ENCODE assay signal across 8 mouse cellular contexts in the genomic region with DNA sequence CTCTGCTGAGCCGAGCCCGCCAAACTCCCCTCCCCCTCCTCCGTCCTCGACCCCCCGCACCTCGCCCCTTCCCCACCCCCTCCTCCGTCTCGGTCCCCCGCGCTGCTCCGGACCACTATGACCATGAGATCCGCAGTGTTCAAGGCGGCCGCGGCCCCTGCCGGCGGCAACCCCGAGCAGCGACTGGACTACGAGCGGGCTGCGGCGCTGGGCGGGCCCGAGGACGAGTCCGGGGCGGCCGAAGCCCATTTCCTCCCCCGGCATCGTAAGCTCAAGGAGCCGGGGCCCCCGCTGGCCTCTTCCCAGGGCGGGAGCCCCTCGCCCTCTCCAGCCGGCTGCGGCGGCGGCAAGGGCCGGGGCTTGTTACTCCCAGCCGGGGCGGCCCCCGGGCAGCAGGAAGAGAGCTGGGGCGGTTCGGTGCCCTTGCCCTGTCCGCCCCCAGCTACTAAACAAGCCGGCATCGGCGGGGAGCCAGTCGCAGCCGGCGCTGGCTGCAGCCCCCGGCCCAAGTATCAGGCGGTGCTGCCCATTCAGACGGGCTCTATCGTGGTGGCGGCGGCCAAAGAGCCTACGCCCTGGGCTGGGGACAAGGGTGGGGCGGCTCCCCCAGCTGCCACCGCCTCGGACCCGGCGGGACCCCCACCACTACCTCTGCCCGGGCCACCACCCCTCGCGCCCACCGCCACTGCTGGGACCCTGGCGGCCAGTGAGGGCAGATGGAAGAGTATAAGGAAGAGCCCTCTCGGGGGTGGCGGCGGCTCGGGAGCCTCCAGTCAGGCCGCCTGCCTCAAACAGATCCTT. TPM values are rescaled to one million over a fixed set of nuclear protein-coding genes. Genes with fewer than 3 reads are reported as not detected.
DNase-seq lines count a peak whose midpoint lies in the region; ATAC-seq and TF ChIP-seq lines count a peak whose summit lies in the region.

No protein-coding gene starts in this region.

- TF ChIP-seq POLR2A in olfactory bulb, adult 2 months (IDR thresholded peaks at IDR 0.05; ENCODE audit: insufficient read depth, low read depth, low read length), result 0 out of 2 replicates have a peak, but pooled peaks have one; percentile 4

- H3K36me3 ChIP-seq in intestine, embryonic 15.5 days, result peaks cover 19% of the 10 kb centered on the region
- peaks cover 18% of the 10 kb centered on the region for H3K36me3 ChIP-seq in liver, postnatal 0 days (replicated peaks; ENCODE audit: insufficient read depth, low read length)

- H3K27ac ChIP-seq in intestine, embryonic 15.5 days, result peak overlapping the region; percentile 100
- peak overlapping the region; percentile 99 for H3K27ac ChIP-seq in liver, postnatal 0 days (ENCODE audit: low read depth)
- H3K27ac ChIP-seq in olfactory bulb, adult 2 months (ENCODE audit: insufficient read depth, low read depth, low read length), result peak overlapping the region; percentile 81

- WGBS in intestine, embryonic 15.5 days, result under 1% methylated on average over 72 of the region's 74 CpGs
- 1% methylated on average over 34 of the region's 74 CpGs for WGBS in liver, postnatal 0 days (ENCODE audit: insufficient replicate concordance)
- under 1% methylated on average over 72 of the region's 74 CpGs for WGBS in olfactory bulb, adult 2 months

- TF ChIP-seq CTCF in liver, postnatal 0 days (IDR thresholded peaks at IDR 0.05; ENCODE audit: low read depth), result peak; percentile 35
- 0 out of 2 replicates have a peak, but pooled peaks have one; percentile 13 for TF ChIP-seq CTCF in olfactory bulb, adult 2 months (IDR thresholded peaks at IDR 0.05; ENCODE audit: insufficient read depth, low read depth, low read length)

- peak; percentile 50 for DNase-seq in right cerebral cortex, postnatal 4 days
- no peak for DNase-seq in right cerebral cortex, postnatal 36 days (ENCODE audit: low spot score in 2 of 2)
- peak; percentile 57 for DNase-seq in cerebellum, adult 8-10 months
- peak; percentile 65 for DNase-seq in gastrocnemius, postnatal 10 days
- DNase-seq in liver, postnatal 0 days, result peak; percentile 72
- no peak for DNase-seq in ovary, postnatal 14 days (ENCODE audit: low spot score)

- no peaks in the 10 kb centered on the region for H3K9me3 ChIP-seq in intestine, embryonic 15.5 days
- no peaks in the 10 kb centered on the region for H3K9me3 ChIP-seq in liver, postnatal 0 days (ENCODE audit: low read length)

- H3K9ac ChIP-seq in intestine, embryonic 15.5 days, result peak overlapping the region; percentile 99
- H3K9ac ChIP-seq in liver, postnatal 0 days (replicated peaks), result peak overlapping the region; percentile 99

- no peaks in the 10 kb centered on the region for H3K27me3 ChIP-seq in intestine, embryonic 15.5 days (replicated peaks)
- H3K27me3 ChIP-seq in liver, postnatal 0 days (ENCODE audit: insufficient read depth, low read length), result no peaks in the 10 kb centered on the region

- peak; percentile 57 for ATAC-seq in intestine, embryonic 15.5 days
- ATAC-seq in liver, postnatal 0 days, result peak; percentile 64

- peak overlapping the region; percentile 88 for H3K4me3 ChIP-seq in intestine, embryonic 15.5 days (replicated peaks)
- H3K4me3 ChIP-seq in liver, postnatal 0 days (ENCODE audit: low read depth, low read length), result peak overlapping the region; percentile 99
- peak overlapping the region; percentile 62 for H3K4me3 ChIP-seq in olfactory bulb, adult 2 months (ENCODE audit: insufficient read depth, low read depth, low read length)

- H3K4me2 ChIP-seq in intestine, embryonic 15.5 days (replicated peaks), result peak overlapping the region; percentile 88
- H3K4me2 ChIP-seq in liver, postnatal 0 days (ENCODE audit: low read depth, low read length), result peak overlapping the region; percentile 96

- peaks cover 23% of the 10 kb centered on the region for H3K4me1 ChIP-seq in intestine, embryonic 15.5 days (replicated peaks)
- H3K4me1 ChIP-seq in liver, postnatal 0 days (ENCODE audit: insufficient read depth), result peaks cover 24% of the 10 kb centered on the region
- H3K4me1 ChIP-seq in olfactory bulb, adult 2 months (ENCODE audit: control insufficient read depth, insufficient read depth, low read length), result peaks cover 8% of the 10 kb centered on the region

- TF ChIP-seq EP300 in liver, postnatal 0 days (IDR thresholded peaks at IDR 0.05; ENCODE audit: low read depth), result no peak

RNA-seq across cellular contexts. Expression of a gene that starts 0.6 kb away (rescaled TPM):
- total RNA-seq in gastrocnemius, postnatal 10 days (2021), result 10 to 100 TPM; 62.6 to 74.1 TPM
- polyA plus RNA-seq in intestine, embryonic 15.5 days (2015; fragmentation: Nextera tagmentation; extraction: Ambion mirVana), result 18.9 and 19.7 TPM in 2 replicates
- 5.4 and 6.5 TPM in 2 replicates for polyA plus RNA-seq in liver, postnatal 0 days (2015; fragmentation: Nextera tagmentation; extraction: Ambion mirVana)
- polyA plus RNA-seq in olfactory bulb, adult 2 months (2012; ENCODE audit: insufficient read depth, insufficient read length, low replicate concordance, missing spikeins), result 206 and 252 TPM in 2 replicates

RNA-seq across cellular contexts. Expression of a gene that starts 8.8 kb away (rescaled TPM):
- 10 to 100 TPM; 19.1 to 26.2 TPM for total RNA-seq in gastrocnemius, postnatal 10 days (2021)
- polyA plus RNA-seq in intestine, embryonic 15.5 days (2015; fragmentation: Nextera tagmentation; extraction: Ambion mirVana), result 28.2 and 29.8 TPM in 2 replicates
- polyA plus RNA-seq in liver, postnatal 0 days (2015; fragmentation: Nextera tagmentation; extraction: Ambion mirVana), result 6.7 and 7.0 TPM in 2 replicates
- not detected in 2 replicates for polyA plus RNA-seq in olfactory bulb, adult 2 months (2012; ENCODE audit: insufficient read depth, insufficient read length, low replicate concordance, missing spikeins)

RNA-seq across cellular contexts. Expression of a gene that starts 20.8 kb away (rescaled TPM):
- 10 to 100 TPM; 42.4 to 58.7 TPM for total RNA-seq in gastrocnemius, postnatal 10 days (2021)
- polyA plus RNA-seq in intestine, embryonic 15.5 days (2015; fragmentation: Nextera tagmentation; extraction: Ambion mirVana), result 2.6 and 2.7 TPM in 2 replicates
- polyA plus RNA-seq in liver, postnatal 0 days (2015; fragmentation: Nextera tagmentation; extraction: Ambion mirVana), result 2.0 and 4.2 TPM in 2 replicates
- polyA plus RNA-seq in olfactory bulb, adult 2 months (2012; ENCODE audit: insufficient read depth, insufficient read length, low replicate concordance, missing spikeins), result not detected in 2 replicates

RNA-seq across cellular contexts. Expression of a gene that starts 40.7 kb away (rescaled TPM):
- total RNA-seq in gastrocnemius, postnatal 10 days (2021), result 1 to 10 TPM; 1.9 to 2.6 TPM
- 1.1 and 1.2 TPM in 2 replicates for polyA plus RNA-seq in intestine, embryonic 15.5 days (2015; fragmentation: Nextera tagmentation; extraction: Ambion mirVana)
- polyA plus RNA-seq in liver, postnatal 0 days (2015; fragmentation: Nextera tagmentation; extraction: Ambion mirVana), result 0.11 and 0.21 TPM in 2 replicates
- polyA plus RNA-seq in olfactory bulb, adult 2 months (2012; ENCODE audit: insufficient read depth, insufficient read length, low replicate concordance, missing spikeins), result 182 TPM in 1 of 2 replicates, not detected in the other

RNA-seq across cellular contexts. Expression of a gene that starts 55.5 kb away (rescaled TPM):
- 100 to 1,000 TPM; 149 to 169 TPM for total RNA-seq in gastrocnemius, postnatal 10 days (2021)
- 42.7 and 45.5 TPM in 2 replicates for polyA plus RNA-seq in intestine, embryonic 15.5 days (2015; fragmentation: Nextera tagmentation; extraction: Ambion mirVana)
- polyA plus RNA-seq in liver, postnatal 0 days (2015; fragmentation: Nextera tagmentation; extraction: Ambion mirVana), result 5.1 and 6.1 TPM in 2 replicates
- polyA plus RNA-seq in olfactory bulb, adult 2 months (2012; ENCODE audit: insufficient read depth, insufficient read length, low replicate concordance, missing spikeins), result 251 and 495 TPM in 2 replicates

Comparison
In these comparisons a context has a peak if more than half of its experiments do, and no peak if none do; other contexts are left out.
1. DNase-seq: peak in right cerebral cortex, postnatal 4 days (single experiment), cerebellum, adult 8-10 months (single experiment), gastrocnemius, postnatal 10 days (single experiment) and liver, postnatal 0 days (single experiment); none in right cerebral cortex, postnatal 36 days (0 of 2) and ovary, postnatal 14 days (single experiment).
2. RNA of a gene that starts 0.6 kb away (polyA plus RNA-seq): 206 to 252 TPM in olfactory bulb, adult 2 months; 18.9 to 19.7 TPM in intestine, embryonic 15.5 days and 5.4 to 6.5 TPM in liver, postnatal 0 days; every median in the first group is over 10 times any median in the second.
3. Peak in every context shown above with its lines, with median percentiles within 50 percentile points of each other: H3K27ac ChIP-seq and H3K4me3 ChIP-seq.